Mouse (Mus musculus) thymus, postnatal 10 days (tissue): ENCODE results near the gene Arhgap45.

Experiments used
- DNase-seq, 2 experiments: peaks; one replicate each; pipeline ENCODE4 v3.0.0; 2021; ENCODE audit warnings: low spot score in 2 of 2

Arhgap45 gene

GRCm38 (mm10) chr10:80016511-80016910 is at the start of gene Arhgap45:
Arhgap45 (plus strand) TSS chr10:80016653.
- DNase-seq = peak; percentile 84 to 91

- DNase-seq = no peak
These were observed 49.5 kb upstream of the Arhgap45 start for GRCm38 (mm10) chr10:79966886-79967400.

- no peak for DNase-seq
These were observed 48.3 kb upstream of the Arhgap45 start for GRCm38 (mm10) chr10:79968181-79968580.

- DNase-seq = no peak
These were observed 47.3 kb upstream of the Arhgap45 start for GRCm38 (mm10) chr10:79969124-79969568.

GRCm38 (mm10) chr10:79970415-79971182 is 45.9 kb upstream of the Arhgap45 start, which contains the start of gene Grin3b:
Grin3b (plus strand) TSS chr10:79970715.
- no peak for DNase-seq

- no peak for DNase-seq
These were observed 45.3 kb upstream of the Arhgap45 start for GRCm38 (mm10) chr10:79971183-79971497.

GRCm38 (mm10) chr10:79972831-79973230 is 43.6 kb upstream of the Arhgap45 start:
- no peak for DNase-seq

- DNase-seq = no peak
These were observed 42.4 kb upstream of the Arhgap45 start for GRCm38 (mm10) chr10:79974087-79974486.

- no peak for DNase-seq
These were observed 41.8 kb upstream of the Arhgap45 start for GRCm38 (mm10) chr10:79974668-79975067.

- DNase-seq = no peak
These were observed 40.3 kb upstream of the Arhgap45 start for GRCm38 (mm10) chr10:79976071-79976721.

GRCm38 (mm10) chr10:79976722-79977107 is 39.7 kb upstream of the Arhgap45 start:
- no peak for DNase-seq

- DNase-seq = no peak
These were observed 39.1 kb upstream of the Arhgap45 start for GRCm38 (mm10) chr10:79977324-79977723.

- DNase-seq = no peak
These were observed 38.4 kb upstream of the Arhgap45 start for GRCm38 (mm10) chr10:79978061-79978460.

GRCm38 (mm10) chr10:79979401-79980155 is 36.9 kb upstream of the Arhgap45 start:
- no peak for DNase-seq

GRCm38 (mm10) chr10:79983205-79983604 is 33.2 kb upstream of the Arhgap45 start:
- no peak for DNase-seq

- peak; percentile 63 to 72 for DNase-seq
These were observed 32.8 kb upstream of the Arhgap45 start for GRCm38 (mm10) chr10:79983670-79984069.

GRCm38 (mm10) chr10:79984195-79984816 is 32.1 kb upstream of the Arhgap45 start, which contains the start of gene Tmem259:
Tmem259 (minus strand) TSS chr10:79984330.
- peak; percentile 83 to 85 for DNase-seq

GRCm38 (mm10) chr10:79984871-79985270 is 31.6 kb upstream of the Arhgap45 start:
- peak; percentile 92 to 96 for DNase-seq

- peak; percentile 70 to 74 for DNase-seq
These were observed 30.9 kb upstream of the Arhgap45 start for GRCm38 (mm10) chr10:79985334-79986231.

- DNase-seq = no peak
These were observed 30.1 kb upstream of the Arhgap45 start for GRCm38 (mm10) chr10:79986232-79986878.
